Mouse (Mus musculus): ENCODE results near the gene Rbx1. TPM values are rescaled to one million over a fixed set of nuclear protein-coding genes. Genes with fewer than 3 reads are reported as not detected.
A peak's percentile ranks its signal among the peaks of the same experiment; 100 is the strongest.
"Not testable (repeated sequence)": the region's sequence is repeated elsewhere in the genome, so short reads cannot be mapped to it uniquely, and the experiment has no call there.

Gene Rbx1
- polyA plus RNA-seq, 1 experiment from 2014 or later = 464 TPM

GRCm38 (mm10) chr15:81465016-81465660 lies 958 bp upstream of the Rbx1 start:
- 75% methylated on average over 12 of the region's 12 CpGs for WGBS
- H3K9ac ChIP-seq = peak overlapping the region; percentile 75; the same call in 1 of the 2 replicates
- 0 out of 2 replicates have a peak, but pooled peaks cover 6% of the 10 kb centered on the region for H3K36me3 ChIP-seq
- H3K4me2 ChIP-seq (replicated peaks) = peak overlapping the region; percentile 81
- peak overlapping the region; percentile 91 for H3K27ac ChIP-seq
- peaks cover 3% of the 10 kb centered on the region; the same call in 1 of the 2 replicates for H3K4me1 ChIP-seq (replicated peaks)
- ATAC-seq = no peak
- H3K27me3 ChIP-seq (replicated peaks) = no peaks in the 10 kb centered on the region
- H3K4me3 ChIP-seq (replicated peaks) = peak overlapping the region; percentile 65
- H3K9me3 ChIP-seq = peaks cover 3% of the 10 kb centered on the region; the same call in 1 of the 2 replicates

- H3K9ac ChIP-seq = peak overlapping the region; percentile 65
- H3K27ac ChIP-seq = peak overlapping the region; percentile 82
- H3K36me3 ChIP-seq = peaks cover 17% of the 10 kb centered on the region
- peak overlapping the region; percentile 62 for H3K4me2 ChIP-seq (replicated peaks)
- peak overlapping the region; percentile 65 for H3K4me3 ChIP-seq (replicated peaks)
- H3K9me3 ChIP-seq = peaks cover 3% of the 10 kb centered on the region; the same call in 1 of the 2 replicates
- no peaks in the 10 kb centered on the region for H3K27me3 ChIP-seq (replicated peaks)
- ATAC-seq = peak; percentile 62
- WGBS = 0% methylated on average over 15 of the region's 15 CpGs
- H3K4me1 ChIP-seq (replicated peaks) = peaks cover 3% of the 10 kb centered on the region; the same call in 1 of the 2 replicates
These were observed 630 bp downstream of the Rbx1 start for GRCm38 (mm10) chr15:81466738-81467113.

DNA sequence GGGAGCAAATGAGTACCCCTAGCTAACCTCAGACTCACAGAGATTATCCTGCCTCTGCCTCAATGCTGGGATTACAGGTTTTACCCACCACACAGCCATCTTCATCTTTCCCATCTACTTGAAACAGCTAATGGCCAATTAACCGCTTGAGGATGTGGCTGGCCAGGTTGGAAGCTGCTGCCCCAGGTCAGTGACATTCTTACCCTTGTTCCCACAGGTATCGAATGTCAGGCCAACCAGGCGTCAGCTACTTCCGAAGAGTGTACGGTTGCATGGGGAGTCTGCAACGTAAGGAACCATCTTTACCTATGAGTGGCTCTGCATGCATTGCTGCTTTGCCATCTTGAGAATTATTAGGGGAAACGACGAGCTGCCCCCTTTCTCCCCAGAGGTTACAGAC lies 4.6 kb downstream of the Rbx1 start:
- no peak overlapping the region for H3K4me3 ChIP-seq (replicated peaks)
- no peak overlapping the region for H3K9ac ChIP-seq
- no peak for ATAC-seq
- no peaks in the 10 kb centered on the region for H3K27me3 ChIP-seq (replicated peaks)
- 0 out of 2 replicates have a peak, but pooled peaks cover under 1% of the 10 kb centered on the region for H3K4me1 ChIP-seq (replicated peaks)
- H3K4me2 ChIP-seq (replicated peaks) = no peak overlapping the region
- peaks cover 40% of the 10 kb centered on the region for H3K36me3 ChIP-seq
- no peak overlapping the region for H3K27ac ChIP-seq
- WGBS = 82% methylated on average over 8 of the region's 8 CpGs
- no peaks in the 10 kb centered on the region for H3K9me3 ChIP-seq

- Histone ChIP-seq H3K4me2 (replicated peaks) (no peak overlapping the region), H3K27ac (no peak overlapping the region), H3K4me1 (replicated peaks) (no peaks in the 10 kb centered on the region), H3K9ac (no peak overlapping the region), H3K4me3 (replicated peaks) (no peak overlapping the region), H3K27me3 (replicated peaks) (no peaks in the 10 kb centered on the region), H3K9me3 (no peaks in the 10 kb centered on the region), H3K36me3 (peaks cover 40% of the 10 kb centered on the region)
- WGBS = 97% methylated on average over 5 of the region's 5 CpGs
- no peak for ATAC-seq
These were observed 6.2 kb downstream of the Rbx1 start for GRCm38 (mm10) chr15:81472256-81472655.

DNA sequence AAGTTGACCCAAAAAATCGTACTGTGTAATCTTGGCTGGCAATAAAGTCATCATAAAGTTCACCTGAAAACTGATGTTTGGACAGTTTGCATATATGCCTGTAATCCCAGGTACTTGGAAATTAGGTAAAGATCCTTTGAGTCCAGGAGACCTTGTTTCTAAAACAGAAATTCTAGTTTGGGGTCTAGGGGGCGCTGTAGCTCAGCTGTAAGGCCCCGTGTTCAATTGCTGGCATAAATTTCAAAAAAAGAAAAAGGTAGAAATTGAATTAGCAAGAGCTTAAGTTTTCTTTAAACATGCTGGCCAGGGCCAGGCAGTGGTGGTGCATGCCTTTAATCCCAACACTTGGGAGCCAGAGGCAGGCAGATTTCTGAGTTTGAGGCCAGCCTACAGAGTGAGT lies 9.6 kb downstream of the Rbx1 start:
- no peaks in the 10 kb centered on the region for H3K27me3 ChIP-seq (replicated peaks)
- WGBS = 38% methylated on average over 3 of the region's 3 CpGs
- H3K36me3 ChIP-seq = peaks cover 34% of the 10 kb centered on the region
- H3K9ac ChIP-seq = no peak overlapping the region
- no peak overlapping the region for H3K4me3 ChIP-seq (replicated peaks)
- H3K9me3 ChIP-seq = no peaks in the 10 kb centered on the region
- no peaks in the 10 kb centered on the region for H3K4me1 ChIP-seq (replicated peaks)
- ATAC-seq = no peak
- H3K4me2 ChIP-seq (replicated peaks) = no peak overlapping the region
- H3K27ac ChIP-seq = no peak overlapping the region

DNA sequence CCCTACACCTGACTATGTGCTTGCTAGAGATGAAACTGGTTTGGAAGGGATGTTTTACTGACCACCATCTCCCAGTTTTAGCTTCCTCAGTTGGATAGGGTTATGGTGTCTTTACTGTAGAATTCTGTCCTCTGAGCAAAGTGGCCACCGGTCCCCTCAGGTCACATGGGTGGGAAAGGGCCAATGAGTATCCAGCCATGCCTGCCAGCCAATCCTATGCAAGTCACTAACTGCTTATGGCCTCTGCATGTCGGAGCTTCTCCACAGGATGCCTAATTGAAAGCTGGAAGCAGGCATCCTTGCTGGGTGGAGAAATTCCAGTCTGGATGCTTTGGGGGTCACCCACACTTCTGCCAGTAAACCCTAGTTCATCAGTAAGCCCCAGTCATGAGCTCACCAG lies 10.5 kb downstream of the Rbx1 start:
- ATAC-seq = 0 out of 2 replicates have a peak, but pooled peaks have one; percentile 37
- Histone ChIP-seq H3K36me3 (peaks cover 25% of the 10 kb centered on the region), H3K9ac (no peak overlapping the region), H3K4me3 (replicated peaks) (no peak overlapping the region), H3K27ac (no peak overlapping the region), H3K27me3 (replicated peaks) (no peaks in the 10 kb centered on the region), H3K9me3 (no peaks in the 10 kb centered on the region), H3K4me2 (replicated peaks) (no peak overlapping the region), H3K4me1 (replicated peaks) (no peaks in the 10 kb centered on the region)
- WGBS = 5% methylated on average over 2 of the region's 2 CpGs

DNA sequence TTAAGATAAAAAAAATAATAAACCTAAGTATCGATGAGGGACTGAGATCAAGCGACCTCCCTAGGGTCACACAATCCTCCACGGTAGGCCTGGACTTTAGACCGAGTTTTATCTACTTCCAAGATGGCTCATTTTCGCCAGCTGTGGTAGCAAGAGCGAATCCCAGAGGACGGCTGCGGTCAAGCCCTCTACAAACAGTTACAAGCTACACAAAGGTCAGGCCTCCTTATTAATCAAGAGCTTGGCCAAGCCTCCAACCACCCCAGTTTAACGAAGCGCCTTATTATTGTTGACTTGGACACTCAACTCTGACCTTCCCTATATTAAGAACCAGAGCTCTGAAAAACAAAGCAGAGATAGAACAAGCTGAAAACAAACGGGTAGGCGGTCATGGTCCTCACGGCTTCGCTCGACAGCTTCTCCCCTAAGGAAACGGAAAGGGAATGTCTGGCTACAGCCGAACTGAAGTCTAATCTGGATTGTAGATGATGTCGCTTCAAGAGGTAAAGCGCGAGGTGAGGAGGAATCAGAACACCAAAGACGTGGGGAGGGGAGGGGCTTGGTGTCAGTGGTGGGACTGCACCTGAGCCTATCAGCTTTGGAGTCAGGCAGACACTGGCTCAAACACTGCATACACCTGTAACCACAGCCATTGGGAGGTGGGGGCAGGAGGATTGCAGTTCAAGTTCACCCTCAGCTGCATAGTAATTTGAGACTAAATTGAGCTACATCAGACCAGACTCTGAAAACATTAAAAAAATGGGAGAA lies 13.5 kb downstream of the Rbx1 start:
- WGBS = 62% methylated on average over 21 of the region's 21 CpGs
- Histone ChIP-seq H3K4me2 (replicated peaks) (no peak overlapping the region), H3K36me3 (peaks cover 3% of the 10 kb centered on the region; the same call in 1 of the 2 replicates), H3K9me3 (no peaks in the 10 kb centered on the region), H3K4me1 (replicated peaks) (no peaks in the 10 kb centered on the region), H3K27me3 (replicated peaks) (no peaks in the 10 kb centered on the region), H3K4me3 (replicated peaks) (no peak overlapping the region), H3K9ac (no peak overlapping the region), H3K27ac (no peak overlapping the region)
- ATAC-seq = no peak

DNA sequence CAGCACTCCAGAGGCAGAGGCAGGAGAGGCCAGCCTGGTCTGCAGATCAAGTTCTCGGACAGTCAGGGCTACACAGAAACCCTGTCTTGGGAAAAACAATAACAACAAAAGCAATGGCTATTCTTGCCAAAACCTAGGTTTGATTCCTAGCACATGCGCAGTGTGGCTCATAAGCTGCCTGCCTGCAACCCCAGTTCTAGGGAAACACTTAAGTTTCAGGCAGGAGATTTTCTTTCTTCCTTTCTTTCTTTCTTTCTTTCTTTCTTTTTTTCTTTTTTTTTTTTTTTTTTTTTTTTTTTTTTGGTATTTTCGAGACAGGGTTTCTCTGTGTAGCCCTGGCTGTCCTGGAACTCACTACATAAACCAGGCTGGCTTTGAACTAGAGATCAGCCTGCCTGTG lies 14.2 kb downstream of the Rbx1 start:
- not testable (repeated sequence) for H3K27ac ChIP-seq; H3K4me3 ChIP-seq (replicated peaks); H3K9me3 ChIP-seq; H3K4me2 ChIP-seq (replicated peaks); H3K4me1 ChIP-seq (replicated peaks); H3K27me3 ChIP-seq (replicated peaks); ATAC-seq; H3K9ac ChIP-seq; H3K36me3 ChIP-seq
- WGBS = 69% methylated on average over 3 of the region's 3 CpGs

GRCm38 (mm10) chr15:81480977-81481379 lies 14.9 kb downstream of the Rbx1 start:
- Histone ChIP-seq H3K36me3 (no peaks in the 10 kb centered on the region), H3K4me3 (replicated peaks) (peak overlapping the region; percentile 12), H3K27ac (no peak overlapping the region), H3K9me3 (no peaks in the 10 kb centered on the region), H3K4me1 (replicated peaks) (no peaks in the 10 kb centered on the region), H3K27me3 (replicated peaks) (no peaks in the 10 kb centered on the region), H3K4me2 (replicated peaks) (peak overlapping the region; percentile 53), H3K9ac (0 out of 2 replicates have a peak overlapping the region, but pooled peaks have one; percentile 20)
- ATAC-seq = peak; percentile 84
- WGBS = 17% methylated on average over 13 of the region's 13 CpGs

DNA sequence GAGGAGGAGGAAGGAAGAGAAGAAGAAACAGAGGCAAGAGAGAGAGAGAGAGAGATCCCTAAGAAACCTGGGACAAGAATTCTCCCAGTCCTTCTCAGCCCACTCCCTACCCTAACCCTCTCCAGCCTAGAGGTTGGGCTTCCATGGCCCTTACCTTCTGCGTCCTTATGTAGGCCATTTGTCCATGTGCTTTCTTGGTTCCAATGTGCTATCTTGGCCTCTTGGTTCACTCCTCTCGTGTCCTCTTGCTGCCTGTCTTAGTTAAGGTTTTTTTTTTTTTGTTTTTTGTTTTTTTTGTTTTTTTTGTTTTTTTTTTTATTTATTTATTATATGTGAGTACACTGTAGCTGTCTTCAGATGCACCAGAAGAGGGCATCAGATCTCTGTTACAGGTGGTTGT lies 16.9 kb downstream of the Rbx1 start:
- ATAC-seq = no peak
- H3K4me2 ChIP-seq (replicated peaks) = no peak overlapping the region
- no peak overlapping the region for H3K9ac ChIP-seq
- H3K4me3 ChIP-seq (replicated peaks) = no peak overlapping the region
- H3K36me3 ChIP-seq = no peaks in the 10 kb centered on the region
- WGBS = 87% methylated on average over 2 of the region's 2 CpGs
- H3K27me3 ChIP-seq (replicated peaks) = no peaks in the 10 kb centered on the region
- no peaks in the 10 kb centered on the region for H3K4me1 ChIP-seq (replicated peaks)
- H3K27ac ChIP-seq = no peak overlapping the region
- no peaks in the 10 kb centered on the region for H3K9me3 ChIP-seq

- 91% methylated on average over 6 of the region's 6 CpGs for WGBS
These were observed 17.6 kb downstream of the Rbx1 start for GRCm38 (mm10) chr15:81483691-81484090.

DNA sequence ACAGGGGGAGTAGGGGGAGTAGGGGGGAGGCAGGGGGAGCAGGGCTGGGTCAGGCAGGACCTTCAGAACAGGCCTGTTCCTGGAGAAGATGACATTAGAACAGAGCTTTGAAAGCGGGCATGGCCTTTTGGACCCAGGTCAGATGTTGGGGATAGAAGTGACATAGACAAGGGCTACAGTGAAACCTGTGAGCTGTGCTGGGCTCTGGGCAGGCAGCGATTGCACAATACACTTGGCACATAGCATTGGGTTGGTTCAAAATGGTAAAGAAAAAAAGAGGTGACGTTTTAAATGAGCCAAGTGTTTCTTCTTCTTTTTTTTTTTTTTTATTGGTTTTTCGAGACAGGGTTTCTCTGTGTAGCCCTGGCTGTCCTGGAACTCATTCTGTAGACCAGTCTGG lies 19.4 kb downstream of the Rbx1 start:
- Histone ChIP-seq H3K4me1 (replicated peaks) (no peaks in the 10 kb centered on the region), H3K4me2 (replicated peaks) (no peak overlapping the region), H3K36me3 (no peaks in the 10 kb centered on the region), H3K4me3 (replicated peaks) (no peak overlapping the region), H3K9ac (no peak overlapping the region), H3K9me3 (no peaks in the 10 kb centered on the region), H3K27me3 (replicated peaks) (no peaks in the 10 kb centered on the region), H3K27ac (no peak overlapping the region)
- no peak for ATAC-seq
- 76% methylated on average over 4 of the region's 4 CpGs for WGBS

More at GRCm38 (mm10) chr15:81483691-81484090, 17.6 kb downstream of the Rbx1 start:
- Histone ChIP-seq H3K4me1 (replicated peaks) (no peaks in the 10 kb centered on the region), H3K36me3 (no peaks in the 10 kb centered on the region), H3K9ac (no peak overlapping the region), H3K27me3 (replicated peaks) (no peaks in the 10 kb centered on the region), H3K4me3 (replicated peaks) (no peak overlapping the region), H3K27ac (no peak overlapping the region), H3K4me2 (replicated peaks) (no peak overlapping the region), H3K9me3 (no peaks in the 10 kb centered on the region)
- no peak for ATAC-seq

All from intestine, embryonic 15.5 days (tissue).